Mouse (Mus musculus): ENCODE data around the gene Bcl3.

The Bcl3 gene

DNA sequence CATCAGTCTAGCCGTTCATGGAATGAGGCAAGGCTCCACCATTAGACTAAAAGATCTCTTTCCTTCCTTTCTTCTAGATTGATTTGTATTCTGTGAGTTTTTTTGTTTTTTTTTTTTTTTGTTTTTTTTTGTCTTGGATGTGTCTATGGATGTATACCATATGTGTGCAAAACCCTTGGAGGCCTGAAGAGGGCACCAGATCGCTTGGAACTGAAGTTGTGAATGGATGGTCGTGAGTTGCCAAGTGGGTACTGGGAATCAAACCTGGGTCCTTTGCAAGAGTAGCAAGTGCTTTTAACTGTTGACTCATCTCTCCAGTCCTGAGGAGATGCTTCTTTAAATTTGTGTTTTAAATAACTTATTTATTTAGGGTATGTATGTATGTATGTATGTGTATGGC lies 11.5 kb upstream of the Bcl3 start:
- DNase-seq (ENCODE audit: low read depth, low spot score): peak; percentile 57

DNA sequence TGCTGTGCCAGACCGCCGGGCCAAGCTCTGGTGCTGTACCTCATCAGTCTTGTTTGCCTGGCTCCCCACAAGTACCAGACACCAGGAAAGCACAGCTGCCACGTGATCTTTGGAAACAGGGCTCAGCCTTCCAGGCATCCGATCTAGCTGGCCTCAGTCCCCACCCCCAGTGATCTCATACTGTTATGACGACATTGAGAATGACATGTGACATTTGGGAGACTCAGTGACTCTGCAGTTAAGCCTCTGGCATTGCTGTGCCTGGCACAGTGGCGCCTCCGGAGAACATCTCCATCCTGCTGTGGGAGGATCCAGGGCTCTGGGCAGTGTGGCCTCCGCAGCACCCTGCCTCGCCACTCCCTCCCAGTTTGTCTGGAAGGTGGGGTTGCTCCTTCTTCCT lies 9.3 kb upstream of the Bcl3 start:
- no peak for DNase-seq (ENCODE audit: low read depth, low spot score)

DNA sequence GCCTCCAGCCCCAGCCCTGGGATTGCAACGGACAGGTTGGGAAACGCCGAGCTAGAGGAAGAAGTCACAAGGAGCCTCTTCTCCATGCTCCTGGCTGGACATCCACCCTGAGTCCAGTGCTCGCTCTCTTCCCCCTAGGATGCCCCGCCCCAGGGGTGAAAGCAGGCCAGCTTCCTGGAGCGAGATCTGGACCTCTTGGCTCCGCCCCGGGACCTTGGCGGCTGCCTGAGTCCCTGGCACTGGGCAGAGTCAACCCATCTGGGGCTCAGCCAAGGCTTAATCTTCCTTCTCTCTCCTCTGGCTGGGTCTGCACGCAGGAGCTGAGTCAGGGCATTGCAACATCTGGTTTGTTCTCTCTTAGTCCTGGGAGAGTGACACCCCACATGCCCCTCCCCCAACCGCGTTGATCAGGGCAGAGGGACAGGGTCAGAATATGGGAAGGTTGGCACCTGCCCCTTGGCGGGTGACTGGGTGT lies 8.1 kb upstream of the Bcl3 start:
- DNase-seq (ENCODE audit: low read depth, low spot score): no peak

DNA sequence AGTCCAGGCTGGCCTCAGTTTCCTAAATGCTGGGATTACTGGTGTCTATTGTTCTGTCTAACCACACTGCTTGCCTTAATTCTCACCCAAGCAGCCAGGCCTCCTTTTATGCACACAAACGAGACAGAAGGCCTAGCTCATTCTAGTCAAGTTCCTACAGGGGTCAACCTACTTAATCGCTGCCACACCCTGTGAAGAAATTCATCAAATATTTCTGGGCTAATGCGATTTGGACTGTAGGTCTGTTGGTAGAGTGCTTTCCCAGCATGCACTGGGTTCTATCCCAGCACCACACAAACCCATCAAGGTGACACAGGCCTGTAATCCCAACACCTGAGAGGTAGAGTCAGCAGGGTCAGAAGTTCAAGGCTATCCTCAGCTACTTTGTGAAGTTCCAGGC lies 7.1 kb upstream of the Bcl3 start:
- peak; percentile 52 for DNase-seq (ENCODE audit: low read depth, low spot score)

DNA sequence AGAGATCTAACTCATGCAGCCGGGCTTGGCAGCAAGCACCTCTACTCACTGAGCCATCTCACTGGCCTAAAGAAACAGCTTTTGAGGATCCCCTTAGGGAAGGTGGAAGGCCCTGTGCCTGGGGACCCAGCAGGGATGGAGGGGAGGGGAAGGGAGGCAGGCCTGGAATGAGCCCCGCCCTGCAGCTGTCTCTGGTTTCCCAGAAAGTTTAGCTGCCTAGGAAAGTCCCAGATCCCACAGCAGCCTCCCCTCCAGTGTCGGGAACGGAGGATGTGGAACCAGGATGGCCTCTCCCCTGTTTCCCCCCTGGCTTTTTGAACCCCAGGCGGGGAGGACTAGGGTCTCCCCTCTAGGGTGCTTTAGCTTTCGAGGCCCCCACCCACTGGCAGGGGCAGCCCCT lies 4.2 kb upstream of the Bcl3 start:
- peak; percentile 83 for DNase-seq (ENCODE audit: low read depth, low spot score)

DNA sequence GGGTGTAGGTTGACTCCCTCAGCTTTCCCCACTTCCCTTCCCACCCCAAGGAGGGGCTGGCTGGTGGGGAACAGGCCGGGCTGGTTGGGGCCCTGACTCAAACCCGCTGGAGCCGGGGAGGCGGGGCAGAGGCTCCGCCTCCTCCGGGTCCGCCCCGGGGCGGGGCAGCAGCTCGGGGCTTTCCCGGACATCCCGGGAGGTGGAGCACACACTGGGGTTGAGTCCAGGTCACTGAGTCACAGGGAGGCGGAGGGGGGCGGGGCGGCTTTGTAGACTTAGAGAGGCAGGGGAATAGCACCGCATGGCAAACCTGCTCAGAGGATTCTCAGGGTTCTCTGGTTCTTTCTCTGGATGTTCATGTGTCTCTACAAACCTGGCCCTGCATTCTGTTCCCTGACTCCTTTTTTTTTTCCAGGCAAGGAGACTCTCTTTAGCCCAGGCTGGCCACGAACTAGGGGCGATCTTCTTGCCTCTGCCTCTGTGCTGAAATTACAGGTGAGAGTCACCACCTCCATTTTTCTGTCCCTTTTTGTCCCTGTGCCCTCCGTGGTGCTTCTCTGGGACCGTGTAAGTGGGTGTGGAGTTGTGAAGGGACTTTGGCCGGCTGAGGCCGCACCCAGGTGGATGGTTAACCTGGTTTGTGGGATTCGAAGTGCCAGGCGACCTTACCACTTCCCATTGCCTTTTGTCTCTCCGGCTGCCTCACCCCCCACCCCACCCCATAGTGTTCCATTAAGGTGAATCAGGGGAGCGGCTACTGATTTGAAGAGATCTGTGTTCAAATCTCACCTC lies 1.8 kb upstream of the Bcl3 start:
- DNase-seq (ENCODE audit: low read depth, low spot score): peak; percentile 96

DNA sequence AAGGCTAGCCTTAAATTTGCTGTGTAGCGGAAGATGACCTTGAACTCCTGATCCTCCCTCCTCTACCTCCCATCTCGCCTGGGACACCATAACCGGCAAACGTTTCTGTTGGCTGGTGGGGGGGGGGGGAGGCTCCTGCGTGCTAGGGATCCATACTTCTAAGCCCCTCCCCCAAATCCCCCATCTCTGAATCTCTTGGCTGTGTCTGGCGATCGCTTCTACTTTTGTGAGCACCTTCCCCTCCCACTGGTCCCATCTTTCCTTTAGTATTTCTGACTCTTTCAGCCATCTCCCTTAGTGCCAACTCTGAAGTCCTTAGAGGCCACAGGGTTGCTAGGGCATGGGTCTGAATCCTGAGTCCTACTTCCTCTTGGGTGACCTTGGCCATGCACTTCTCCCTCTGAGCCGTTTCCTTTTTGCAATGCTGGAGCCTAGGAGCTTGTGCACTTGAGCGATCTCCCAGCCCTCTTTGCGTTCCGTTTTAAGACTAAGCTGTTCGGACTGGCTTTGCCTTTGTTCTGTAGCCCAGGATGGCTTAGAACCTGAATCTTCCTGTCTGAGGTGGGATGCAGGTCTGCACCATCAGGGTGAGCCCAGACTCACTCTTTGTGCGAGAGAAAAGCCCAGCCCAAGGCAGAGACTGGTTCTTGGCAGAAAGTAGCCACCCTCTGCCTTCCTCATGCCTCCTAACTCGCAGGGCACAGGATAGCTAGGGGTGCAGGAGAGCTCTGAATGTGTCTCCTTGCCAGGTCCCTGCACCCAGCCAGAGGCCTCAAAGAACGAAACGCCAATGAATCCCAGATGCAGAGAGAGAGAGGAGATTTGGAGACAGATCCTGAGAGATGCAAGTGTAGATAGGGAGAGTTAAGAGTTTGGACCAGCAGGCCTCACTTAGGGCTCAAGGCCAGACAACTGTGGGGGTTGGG lies 949 bp upstream of the Bcl3 start:
- DNase-seq (ENCODE audit: low read depth, low spot score): peak; percentile 91

DNA sequence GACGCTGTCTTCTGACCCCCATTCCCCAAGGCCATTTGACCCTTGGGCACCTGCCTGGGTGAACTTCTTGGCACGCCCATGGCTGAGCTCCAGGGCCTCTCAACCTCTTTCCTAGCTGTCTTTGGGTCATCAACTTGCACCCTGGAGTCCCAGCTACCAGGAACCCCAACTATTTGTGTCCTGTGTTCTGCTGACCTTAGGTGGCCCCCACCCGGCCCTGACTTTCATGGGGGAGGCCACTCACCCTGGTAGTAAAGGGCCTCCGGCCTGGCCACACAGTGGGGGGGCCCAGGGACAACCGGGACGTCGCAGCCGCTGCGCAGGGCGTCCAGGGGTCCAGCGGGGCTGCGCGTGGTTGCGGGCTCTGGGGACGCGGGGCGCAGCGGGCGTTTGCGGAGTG lies 377 bp downstream of the Bcl3 start:
- no peak for DNase-seq (ENCODE audit: low read depth, low spot score)

DNA sequence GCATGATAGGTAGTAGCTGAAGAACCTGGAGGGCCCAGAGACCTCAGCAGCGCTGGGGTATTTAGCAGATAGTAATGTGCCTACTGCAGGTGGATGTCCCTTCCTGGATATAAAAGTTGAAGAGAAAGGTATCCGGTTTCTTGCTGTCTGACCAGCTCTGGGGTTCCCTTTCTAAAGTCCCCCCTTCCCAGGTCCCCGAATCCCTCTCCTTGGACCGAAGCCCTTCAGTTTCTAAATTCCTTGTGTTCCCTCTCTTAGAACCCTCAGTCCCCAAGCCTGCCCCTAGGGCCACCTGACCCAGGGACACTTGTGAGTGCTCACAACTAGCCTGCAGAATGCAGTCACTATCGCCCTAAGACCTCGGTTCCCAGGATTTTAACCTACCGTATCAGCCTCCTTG lies 937 bp downstream of the Bcl3 start:
- DNase-seq (ENCODE audit: low read depth, low spot score): no peak

DNA sequence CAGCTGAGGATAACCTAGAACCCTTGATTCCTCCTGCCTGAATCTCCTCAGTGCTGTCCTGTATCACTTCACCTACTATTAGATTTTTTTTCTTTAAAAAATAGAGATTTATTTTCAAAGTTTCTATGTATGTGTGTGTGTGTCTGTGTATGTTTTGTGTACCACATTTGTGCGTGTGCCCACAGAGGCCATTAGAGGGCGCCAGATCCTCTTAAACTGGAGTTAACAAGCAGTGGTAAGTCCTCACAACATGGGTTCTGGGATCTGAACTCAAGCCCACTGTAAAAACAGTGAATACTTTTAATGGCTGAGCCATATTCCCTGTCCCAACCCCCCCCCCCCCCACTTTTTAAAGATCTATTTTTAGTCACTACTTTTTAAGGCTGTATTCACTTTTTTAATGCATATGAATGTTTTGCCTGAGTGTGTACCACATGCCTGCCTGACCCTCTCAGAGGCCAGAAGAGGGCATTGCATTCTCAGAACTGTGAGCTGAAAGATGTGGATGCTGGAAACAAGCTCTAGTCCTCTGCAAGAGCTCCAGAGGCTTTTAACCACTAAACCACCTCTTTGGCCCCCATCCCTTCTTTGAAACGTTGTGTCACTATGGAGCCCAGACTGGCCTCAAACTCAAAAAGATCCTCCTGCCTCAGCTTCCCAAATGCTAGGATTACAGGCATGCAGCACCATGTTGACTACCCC lies 2.1 kb downstream of the Bcl3 start:
- no peak for DNase-seq (ENCODE audit: low read depth, low spot score)

DNA sequence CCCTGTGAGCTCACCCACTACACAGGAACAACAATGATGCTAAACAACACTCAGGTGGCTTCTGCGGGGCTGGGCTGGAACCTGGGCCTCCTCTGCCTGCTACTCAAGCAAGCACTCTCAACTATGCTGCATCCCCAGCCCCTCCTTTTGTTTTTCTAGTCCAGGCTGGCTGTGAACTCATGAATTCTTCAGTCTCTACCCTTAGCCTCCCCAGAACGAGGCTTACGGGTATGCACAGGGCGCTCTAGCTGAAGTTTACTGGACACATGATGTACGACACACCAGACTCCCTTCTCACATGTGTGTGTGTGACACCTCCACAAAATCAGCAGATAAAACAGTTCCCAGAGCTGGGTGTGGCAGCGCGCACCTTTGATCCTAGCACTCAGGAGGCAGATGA lies 3.7 kb downstream of the Bcl3 start:
- no peak for DNase-seq (ENCODE audit: low read depth, low spot score)

DNA sequence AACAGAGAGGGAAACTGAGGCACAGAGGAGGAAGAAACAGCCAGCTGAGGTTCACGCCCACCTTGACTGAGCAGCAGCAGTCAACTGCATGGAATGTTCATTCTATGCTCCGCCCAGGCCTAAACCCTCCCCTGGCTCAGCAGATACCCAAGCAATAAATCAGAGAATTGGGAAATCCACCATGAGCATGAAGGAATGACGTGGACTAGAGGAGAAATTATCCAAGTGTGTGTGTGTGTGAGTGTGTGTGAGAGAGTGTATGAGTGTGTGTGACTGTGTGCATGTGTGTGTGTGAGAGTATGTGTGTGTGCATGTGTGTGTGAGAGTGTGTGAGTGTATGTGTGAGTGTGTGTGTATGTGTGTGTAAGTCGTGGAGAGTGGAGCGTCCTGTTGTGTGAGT lies 4.1 kb downstream of the Bcl3 start:
- DNase-seq (ENCODE audit: low read depth, low spot score): no peak

DNA sequence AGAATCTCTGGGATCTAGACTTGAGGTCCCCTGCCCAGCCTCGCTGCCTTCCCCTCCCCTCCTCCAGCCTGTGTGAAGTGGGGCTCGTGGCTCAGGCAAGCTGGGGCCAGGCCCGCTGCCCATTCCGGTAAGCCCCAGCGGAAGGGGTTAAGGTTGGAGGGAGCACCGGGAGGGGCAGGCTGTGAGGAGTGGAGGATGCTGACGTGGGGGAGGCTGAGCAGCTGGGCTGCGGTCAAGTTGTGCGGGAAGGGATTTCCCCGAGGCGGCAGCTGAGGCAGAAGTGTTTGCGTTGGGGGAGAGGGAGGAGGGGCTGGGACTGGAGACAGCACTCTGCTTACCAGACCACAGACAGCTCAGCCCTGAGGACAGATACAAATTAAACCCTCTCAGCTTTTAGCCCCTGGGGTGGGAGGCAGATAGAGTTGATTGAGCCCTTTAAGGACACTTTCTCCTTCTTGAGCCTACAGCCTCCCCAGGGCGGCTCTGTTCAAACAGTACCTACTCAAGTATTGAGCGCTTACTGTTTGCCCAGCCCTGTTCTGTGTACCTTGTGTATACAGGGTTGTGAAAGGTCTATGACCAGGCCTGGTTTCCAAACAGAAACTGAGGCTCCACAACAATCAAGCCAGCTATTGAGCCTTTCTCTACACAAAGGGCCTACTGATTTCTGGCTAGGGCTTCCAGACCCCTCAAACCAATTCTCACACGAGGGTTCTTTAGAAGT lies 5.0 kb downstream of the Bcl3 start:
- DNase-seq (ENCODE audit: low read depth, low spot score): peak; percentile 90

DNA sequence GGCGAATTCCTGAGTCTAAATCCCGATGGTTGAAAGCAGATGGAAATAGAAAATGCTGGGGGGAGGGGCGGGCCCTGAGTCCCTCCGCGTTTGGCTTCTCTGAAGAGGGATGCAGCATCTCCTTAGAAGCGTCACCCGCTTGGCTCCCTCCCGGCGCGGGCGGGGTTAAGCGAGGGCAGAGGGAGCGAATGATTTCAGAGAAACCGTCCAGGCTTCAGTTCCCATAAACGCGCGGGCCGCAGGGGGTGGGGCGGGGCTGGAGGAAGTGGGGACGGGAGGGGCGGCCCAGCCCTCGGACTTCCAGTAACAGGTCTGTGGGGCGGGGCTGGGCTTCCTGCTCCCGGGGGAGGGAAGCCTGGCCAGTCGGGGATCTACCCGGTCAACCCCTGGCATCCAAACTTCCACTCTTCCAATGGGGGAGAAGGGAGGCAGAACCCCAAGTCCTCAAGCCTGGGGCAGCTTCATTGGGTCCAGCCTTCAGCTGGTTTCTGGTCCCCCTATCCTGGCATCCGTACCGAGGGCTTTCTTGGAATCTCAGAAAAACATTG lies 6.3 kb downstream of the Bcl3 start:
- peak; percentile 96 for DNase-seq (ENCODE audit: low read depth, low spot score)

DNA sequence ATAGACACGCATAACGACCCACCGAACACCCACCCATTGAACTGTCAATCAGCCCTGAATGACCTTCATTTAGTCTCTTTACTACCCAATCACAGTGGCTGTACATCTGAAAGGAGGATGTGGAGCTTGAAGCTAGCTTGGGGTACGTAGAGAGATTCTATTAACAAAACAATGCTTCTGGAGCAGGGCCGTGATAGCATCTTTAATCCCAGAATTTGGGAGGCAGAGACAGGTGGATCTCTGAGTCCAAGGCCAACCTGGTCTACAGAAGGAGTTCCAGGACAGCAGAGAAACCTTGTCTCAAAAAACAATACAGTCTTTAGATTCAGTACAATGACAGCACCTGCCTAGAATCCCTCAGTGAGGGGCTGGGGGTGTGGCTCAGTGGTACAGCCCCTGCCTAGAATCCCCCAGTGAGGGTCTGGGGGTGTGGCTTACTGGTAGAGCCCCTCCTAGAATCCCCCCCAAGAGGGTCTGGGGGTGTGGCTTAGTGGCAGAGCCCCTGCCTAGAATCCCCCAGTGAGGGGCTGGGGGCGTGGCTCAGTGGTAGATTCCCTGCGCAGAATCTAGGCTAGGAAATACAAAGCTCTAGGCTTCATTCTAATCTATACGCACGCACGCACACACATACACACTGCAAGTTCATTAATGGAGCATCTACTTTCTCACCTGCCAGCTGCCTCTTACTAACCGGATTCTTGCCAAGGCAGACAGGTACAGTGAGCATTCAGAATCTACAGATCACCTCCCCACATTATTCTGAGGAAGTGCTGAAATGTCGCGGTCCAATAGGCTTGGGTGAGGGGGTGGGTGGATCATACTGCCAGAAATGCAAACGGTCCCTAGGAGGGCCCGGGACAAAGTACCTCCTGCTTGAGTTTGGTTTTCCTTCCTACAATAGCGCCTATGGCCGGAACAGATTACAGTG lies 7.0 kb downstream of the Bcl3 start:
- DNase-seq (ENCODE audit: low read depth, low spot score): peak; percentile 93

DNA sequence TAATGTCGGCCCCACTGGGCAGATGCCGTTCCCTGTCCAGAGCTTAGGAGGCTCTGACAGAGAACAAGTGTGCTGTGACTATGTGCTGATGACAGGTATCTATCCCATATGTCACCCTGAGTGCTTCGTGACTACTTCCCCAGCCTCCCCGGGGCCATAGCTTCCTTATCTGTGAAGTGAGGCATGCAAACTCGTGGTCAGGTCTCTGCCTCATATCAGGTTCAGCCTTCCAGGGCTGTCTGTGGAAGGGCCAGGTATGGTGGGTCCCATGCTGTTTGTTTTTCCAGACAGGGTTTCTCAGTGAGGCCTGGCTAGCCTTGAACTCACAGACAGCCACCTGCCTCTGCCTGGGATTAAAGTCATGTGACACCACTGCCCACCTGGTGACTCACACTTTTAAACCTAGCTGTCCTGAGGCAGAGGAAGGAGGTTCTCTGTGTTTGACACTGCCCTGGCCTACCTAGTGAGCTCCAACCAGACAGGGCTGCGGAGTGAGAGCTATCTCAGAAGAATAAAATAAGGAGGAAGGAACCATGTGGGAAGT lies 8.9 kb downstream of the Bcl3 start:
- DNase-seq (ENCODE audit: low read depth, low spot score): no peak

DNA sequence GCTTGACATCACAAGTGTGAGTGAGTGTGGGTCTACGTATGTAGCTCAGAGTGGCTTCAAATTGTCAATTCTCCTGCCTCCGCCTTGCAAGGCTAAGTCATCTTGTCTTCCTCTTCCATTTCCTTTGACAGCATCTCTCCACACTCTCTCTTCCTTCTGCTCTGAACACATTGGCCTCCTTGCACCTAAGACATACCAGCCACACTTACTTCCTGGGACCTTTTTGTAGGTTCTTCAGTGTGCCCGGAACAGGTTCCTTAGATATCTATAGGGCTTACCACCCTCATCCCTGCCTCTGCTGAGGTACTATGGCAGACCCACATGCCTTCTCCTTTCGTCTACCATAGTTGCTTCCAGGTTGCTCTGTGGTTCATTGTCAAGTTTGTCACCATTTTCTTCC lies 9.4 kb downstream of the Bcl3 start:
- DNase-seq (ENCODE audit: low read depth, low spot score): no peak

DNA sequence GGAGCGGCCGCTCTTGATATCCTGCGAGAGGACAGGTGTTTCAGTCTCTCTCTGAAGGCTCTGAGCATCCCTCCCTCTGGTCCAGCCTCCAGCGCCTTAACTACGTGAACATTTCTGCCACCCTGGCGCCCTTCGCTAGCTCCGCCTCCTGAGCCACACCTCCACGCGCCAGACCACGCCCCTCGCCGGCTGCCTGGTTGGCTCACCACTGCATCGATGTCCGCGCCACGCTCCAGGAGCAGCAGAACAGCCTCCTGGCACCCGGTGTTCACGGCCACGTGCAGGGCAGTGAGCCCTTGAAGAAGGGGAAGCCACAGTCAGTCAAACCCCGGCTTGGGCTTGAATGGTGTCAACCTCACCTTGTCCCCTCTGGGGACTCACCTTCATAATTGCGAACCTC lies 11.5 kb downstream of the Bcl3 start:
- no peak for DNase-seq (ENCODE audit: low read depth, low spot score)

DNA sequence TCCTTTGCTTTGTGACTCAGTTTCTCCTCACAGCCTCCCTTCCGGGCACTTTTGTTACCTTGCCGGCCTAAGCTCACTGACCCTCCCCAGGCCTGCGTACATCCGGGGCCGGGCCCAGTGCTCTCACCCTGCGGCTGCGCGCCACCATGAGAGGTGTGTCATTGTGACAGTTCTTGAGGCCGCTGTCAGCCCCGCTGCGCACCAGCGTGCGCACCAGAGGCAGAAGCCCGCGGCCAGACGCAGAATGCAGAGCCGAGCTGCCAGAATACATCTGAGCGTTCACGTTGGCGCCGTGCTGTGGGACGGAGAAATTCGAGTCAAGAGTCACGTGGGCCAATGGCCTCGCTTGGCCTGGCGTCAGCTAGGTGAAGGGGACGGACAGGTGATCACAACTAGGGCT lies 13.2 kb downstream of the Bcl3 start:
- peak; percentile 51 for DNase-seq (ENCODE audit: low read depth, low spot score)
